Mouse (Mus musculus) forelimb bud, embryonic 11.5 days (tissue): ENCODE results near the gene Elmod3.
A peak's percentile ranks its signal among the peaks of the same experiment; 100 is the strongest.

Experiments used
- DNase-seq: peaks from one replicate; pipeline ENCODE4 v3.0.0-alpha.2; 2012; ENCODE audit warnings: low read depth, low spot score

Elmod3 gene

DNA sequence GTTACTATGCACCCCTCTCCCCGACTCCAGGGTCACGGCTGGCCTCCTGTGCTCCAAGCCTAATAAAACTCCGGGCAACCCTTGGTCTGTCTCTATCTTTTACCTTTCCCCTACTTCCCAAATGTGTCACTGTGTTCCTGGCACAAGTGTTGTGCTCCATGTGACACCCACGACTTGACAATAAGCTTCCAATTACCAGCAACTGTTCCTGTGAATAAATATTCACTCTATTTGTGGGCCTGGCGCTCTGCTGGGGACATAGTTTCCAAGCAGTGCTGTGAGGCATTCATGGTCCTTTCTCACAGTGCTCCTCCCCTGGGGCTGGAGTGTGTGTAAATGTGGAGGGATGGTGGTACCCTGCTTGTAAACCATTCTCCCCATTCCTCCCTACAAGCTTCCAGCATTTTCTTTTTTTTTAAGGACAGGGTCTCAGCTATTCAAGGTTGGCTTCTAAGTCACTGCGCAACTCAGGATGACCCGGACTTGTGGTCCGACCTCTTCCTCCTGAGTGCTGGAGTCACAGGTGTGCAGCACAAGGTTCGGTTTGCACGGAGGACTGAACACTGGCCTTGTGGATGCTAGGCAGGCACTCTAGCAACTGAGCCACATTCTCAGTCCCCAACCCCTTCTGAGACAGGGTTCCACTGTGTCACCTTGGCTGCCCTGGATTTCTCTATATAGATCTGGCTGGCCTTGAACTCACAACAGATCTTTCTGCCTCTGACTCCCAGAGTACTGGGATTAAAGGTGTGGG is 27.4 kb downstream of the Elmod3 start:
- DNase-seq = no peak

DNA sequence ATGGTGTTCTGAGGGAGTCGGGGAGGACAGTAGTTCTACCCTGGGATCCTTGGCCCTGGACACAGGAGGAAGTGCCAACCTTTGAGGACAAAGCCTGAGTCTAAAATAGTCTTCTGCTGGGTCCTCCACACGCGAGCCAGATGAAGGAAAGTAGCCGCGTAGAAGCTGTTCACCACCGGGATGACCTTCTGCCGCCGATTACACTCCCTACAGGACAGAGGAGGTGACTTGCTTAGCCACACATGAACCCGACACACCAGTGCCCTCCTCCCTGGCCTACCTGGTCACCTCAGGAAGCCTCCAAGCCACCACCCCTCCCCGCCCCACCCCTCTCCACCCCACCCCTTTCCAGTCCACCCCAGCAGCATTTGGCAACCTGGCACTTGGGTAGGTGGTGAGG is 29.5 kb downstream of the Elmod3 start:
- no peak for DNase-seq

- DNase-seq = no peak
Measured at GRCm38 (mm10) chr6:72567508-72567907, 30.7 kb downstream of the Elmod3 start.

- peak; percentile 83 for DNase-seq
Measured at GRCm38 (mm10) chr6:72566044-72566443, 32.2 kb downstream of the Elmod3 start.

DNA sequence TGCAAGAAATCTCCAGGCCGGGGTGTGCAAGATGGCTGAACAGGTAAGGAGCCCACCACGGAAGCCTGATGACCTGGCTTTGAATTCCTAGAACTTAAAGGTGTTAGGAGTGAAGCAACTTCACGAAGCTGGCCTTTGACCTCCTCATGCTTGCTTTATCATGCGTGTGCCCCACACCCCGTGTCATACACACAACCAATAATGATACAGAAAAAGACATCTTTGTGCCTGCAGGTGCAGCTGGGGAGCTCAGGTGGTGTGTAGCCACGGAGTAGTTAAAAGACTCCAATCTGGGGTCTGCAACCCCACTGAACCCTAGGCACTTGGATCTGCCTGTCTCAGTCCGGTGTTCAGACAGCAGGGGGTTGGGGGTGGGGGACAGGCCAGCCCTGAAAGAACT is 32.7 kb downstream of the Elmod3 start:
- DNase-seq = no peak

DNA sequence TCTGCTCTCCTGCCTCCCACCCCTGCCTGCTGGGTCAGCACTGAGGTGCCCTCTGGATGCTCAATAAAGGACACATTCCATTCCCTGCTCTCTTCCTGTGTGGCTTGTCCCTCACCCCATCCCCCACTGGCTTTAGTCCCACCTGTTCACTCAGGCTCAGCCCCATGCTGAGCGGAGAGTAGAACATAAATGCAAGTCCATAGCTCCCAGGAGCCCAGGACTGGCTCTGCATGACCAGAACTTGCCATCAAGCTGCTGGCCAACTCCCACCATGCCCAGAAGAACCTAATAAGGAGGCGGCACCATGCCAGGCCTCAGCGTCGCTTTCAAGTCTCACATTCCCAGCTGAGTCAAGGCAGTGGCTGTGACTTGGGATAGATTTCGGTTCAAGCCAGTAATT is 35.3 kb downstream of the Elmod3 start:
- DNase-seq = no peak

GRCm38 (mm10) chr6:72562486-72562885 is 35.7 kb downstream of the Elmod3 start:
- no peak for DNase-seq

DNA sequence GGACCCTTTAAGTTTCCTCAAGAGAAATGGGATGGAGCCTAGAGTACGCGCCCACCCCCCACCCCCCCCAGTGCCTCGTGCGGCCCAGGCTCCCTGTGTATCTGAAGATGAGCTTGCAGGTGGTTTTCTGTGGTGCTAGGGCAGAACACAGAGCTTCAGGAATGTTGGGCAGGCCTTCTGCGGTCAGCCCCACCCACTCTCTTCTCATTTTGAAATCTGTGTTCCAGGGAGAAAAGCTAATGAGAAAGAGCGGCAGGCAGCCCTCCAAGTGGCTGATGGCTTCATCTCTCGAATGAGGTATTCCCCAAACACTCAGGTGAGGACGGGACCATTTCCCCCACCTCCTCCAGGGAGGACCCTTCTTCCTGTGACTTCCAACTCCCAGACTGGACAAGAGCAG is 37.4 kb downstream of the Elmod3 start:
- DNase-seq = no peak

DNA sequence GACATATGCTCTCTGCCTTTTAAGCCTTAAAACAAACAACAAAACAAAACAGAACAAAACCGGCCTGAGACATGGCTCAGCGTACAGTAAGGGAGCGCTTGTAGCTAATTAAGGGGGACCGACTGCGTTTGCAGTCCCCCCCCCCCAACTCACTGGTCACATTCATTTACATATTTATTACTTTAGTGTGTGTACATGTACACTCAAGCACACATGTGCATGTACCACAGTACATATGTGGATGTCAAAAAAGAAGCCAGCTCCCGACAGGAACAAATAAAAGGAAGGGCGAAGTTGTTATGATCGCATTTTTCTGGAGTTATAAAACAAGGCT is 45.2 kb downstream of the Elmod3 start:
- no peak for DNase-seq

DNA sequence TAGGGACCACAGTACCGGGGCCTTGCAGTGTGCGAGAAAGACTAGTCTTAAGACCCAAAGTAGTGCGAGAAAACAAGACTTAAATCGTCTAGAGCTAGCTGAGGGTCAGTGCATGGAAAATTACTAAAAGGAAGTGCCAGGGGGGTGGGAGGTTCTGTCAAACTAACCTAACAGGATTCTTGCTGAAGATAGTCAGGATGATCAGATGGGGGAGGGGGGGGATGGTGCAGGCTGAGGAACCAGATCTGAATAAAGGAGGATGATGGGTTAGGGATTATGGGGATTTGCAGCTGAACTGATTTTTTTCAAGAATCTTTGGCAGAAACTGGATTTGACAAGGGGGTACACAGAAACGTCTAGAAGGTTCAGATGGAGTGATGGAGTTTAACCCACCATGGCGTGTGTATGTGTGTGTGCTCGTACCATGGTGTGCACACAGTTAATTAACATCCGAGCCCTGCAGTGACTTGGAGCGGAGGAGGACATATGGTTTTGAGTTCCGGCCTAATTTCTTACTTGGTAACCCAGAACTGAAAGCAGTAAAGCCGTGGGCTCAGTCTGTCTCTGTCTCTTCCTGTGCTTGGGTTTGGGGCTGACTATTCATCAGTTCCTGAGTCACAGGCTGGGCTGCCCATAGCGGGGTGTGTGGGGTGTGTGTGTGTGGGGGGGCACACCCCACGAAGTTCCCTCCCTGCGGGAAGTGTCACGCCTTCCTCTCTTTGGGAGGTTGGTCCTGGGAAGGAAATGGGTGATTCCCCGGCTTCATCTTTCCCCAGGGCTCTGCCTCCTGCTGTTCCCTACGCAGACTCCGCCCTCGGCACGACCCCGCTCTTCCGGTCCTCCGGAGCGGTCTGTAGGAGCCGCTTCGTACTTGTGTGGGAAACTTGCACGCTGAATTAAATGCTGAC is 45.8 kb downstream of the Elmod3 start:
- DNase-seq = peak; percentile 74

GRCm38 (mm10) chr6:72550503-72551100 is 47.6 kb downstream of the Elmod3 start:
- no peak for DNase-seq

DNA sequence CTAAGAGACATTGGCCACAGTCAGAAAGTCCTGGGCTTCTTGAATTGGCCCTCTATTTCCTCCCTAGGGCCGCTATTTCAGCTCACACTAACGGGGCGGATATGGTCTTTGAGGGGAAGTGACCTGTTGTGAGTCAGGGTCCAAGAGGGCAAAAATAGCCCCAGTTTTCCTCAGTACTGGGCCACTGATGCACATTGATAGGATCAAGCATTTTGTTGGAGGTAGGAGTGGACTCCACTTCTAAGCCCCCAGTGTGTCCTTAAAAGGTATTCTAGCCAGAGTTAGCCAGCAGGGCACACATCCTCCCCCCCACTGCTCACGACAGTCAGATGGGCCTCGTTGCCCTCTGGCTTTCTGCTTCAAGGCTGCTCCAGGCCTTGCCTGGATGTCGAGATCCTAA is 48.2 kb downstream of the Elmod3 start:
- DNase-seq = no peak

DNA sequence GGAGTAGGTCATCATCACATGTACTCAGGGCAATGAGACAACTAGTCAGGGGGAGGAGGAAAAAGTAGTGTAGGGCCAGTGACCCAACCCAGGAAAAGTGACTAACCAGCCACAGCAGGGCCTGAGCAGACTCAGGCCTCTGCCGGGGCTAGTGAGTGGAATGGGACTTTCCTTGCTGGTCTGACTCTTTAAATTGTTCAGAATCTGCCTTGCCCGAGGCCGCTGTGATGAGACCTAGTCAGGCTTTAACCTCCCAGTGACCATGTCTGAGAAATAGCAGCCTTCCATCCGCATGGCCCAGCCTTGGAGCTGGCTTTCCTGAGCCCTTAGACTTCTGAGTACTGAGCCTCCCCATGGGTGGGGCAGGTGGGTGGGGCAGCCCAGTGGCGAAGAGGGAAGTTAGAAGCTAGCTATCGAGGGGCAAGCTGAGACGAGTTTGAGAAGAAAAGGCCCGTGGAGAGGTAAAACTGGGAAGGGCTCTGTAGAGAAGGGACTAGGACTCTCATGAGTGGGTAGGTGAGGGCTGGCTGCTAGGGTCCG is 49.1 kb downstream of the Elmod3 start:
- no peak for DNase-seq

DNA sequence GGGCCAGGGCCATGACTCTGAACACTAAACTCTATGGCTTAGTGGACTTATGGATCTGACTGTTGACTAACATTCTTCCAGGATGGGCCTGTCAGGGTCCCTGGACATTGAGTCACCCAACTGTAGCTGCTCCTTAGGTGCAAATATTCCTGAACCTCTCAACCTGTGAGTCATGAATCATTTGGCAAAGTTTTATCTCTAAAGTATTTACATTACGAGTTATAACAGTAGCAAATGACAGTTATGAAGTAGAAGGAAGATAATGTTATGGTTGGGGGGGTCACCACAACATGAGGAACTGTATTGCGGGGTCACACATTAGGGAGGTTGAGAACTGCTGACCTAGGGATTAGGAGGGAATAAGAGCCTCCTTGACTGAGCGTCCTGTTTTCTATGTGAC is 50.4 kb downstream of the Elmod3 start:
- DNase-seq = no peak

DNA sequence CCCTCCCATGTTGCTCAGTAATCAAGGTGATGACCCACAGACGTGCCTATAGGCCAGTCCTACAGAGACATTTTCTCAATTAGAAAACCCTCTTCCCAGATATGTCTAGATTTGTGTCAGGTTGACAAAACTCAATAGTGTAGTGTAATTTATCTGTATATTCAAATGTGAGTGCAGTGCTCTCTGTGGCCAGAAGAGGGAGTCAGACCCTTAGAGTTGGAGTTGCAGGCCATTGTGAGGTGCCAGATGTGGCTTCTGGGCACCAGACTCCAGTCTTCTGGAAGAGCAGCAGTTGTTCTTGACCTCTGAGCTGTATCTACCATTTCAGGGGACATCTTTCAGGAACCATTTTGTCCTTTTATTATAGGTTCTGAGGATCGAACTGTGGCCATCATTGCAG is 51.1 kb downstream of the Elmod3 start:
- no peak for DNase-seq

DNA sequence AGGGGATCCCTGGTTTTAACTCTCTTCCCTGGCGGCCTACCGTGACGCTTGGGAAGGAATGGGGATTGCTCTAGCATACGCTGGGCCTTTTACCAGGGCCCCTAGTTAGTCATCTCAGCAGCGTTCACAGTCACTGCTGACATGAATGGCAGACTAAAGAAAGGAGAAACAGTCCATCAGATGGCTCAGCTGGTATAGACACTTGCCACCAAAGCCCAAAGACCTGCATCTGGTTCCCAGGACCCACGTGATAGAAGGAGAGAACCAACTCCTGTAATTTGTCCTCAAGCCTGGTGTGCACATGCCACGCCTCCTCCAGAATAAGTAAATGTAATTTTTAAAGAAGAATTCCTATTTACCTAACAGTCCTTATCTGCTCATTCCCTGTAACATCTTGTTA is 52.8 kb downstream of the Elmod3 start:
- DNase-seq = no peak

DNA sequence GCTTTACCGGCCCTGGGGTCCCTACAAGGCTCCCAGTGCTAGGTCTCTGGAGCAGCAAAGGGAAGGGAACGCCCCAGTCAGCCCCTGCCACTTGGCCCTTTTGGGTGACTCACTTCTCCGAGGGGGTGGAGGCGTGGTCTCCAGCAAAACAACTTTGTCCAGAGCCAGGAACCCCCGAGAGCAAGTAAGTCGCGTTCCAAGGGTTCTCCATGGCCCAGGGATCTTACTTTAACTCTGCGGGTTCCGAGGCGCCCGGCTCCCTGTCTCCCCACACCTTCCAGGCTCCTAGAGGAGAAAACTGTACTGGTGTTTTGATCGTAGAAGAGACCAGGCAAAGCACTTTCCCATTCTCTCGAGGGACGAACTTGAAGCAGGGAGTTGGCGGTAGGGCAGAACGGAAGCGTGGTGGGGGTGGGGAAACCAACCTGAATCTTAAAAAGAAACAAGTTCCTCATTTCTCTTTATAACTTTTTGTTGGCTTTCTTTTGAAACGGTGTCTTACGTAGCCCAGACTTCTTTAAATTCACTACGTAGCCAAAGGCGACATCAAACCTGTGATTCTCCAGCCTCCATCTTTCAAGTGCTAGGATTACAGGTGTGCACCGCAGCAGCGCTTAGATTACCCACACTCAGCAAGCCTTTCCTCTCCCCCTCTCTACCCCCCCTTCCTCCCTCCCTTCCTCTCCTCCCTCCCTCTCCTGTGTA is 53.8 kb downstream of the Elmod3 start, which contains the start of gene Capg:
Gene Capg (plus strand): TSS at position 109 of the 705 bp plus-strand sequence.
- DNase-seq = no peak

GRCm38 (mm10) chr6:72543265-72543850 is 54.9 kb downstream of the Elmod3 start:
- no peak for DNase-seq

- peak; percentile 72 for DNase-seq
Measured at GRCm38 (mm10) chr6:72538562-72539031, 59.6 kb downstream of the Elmod3 start.

- no peak for DNase-seq
Measured at GRCm38 (mm10) chr6:72537998-72538500, 60.2 kb downstream of the Elmod3 start.

DNA sequence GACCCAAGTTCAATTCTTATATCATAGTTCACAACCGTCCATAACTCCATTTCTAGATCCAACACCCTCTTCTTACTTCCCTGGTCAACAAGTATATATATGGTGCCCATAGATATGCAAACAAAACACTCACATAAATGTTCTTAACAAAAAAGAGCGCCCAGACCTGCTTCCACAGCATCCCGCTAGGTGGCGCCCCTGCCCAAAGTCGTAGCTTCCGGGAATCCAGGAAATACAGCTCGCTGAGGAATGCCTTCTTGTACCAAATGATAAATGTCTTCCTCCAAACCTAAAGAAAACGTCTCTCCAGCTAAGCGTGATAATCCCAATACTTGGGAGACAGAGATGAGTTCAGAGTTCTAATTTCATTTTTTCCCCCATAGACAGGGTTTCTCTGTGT is 63.0 kb downstream of the Elmod3 start:
- peak; percentile 76 for DNase-seq
